Comparison of ENCODE assay signal across 14 mouse cellular contexts in genomic region chr13:38597076-38597475, GRCm38 (mm10). TPM values are rescaled to one million over a fixed set of nuclear protein-coding genes. Genes with fewer than 3 reads are reported as not detected.
DNase-seq lines count a peak whose midpoint lies in the region; ATAC-seq and TF ChIP-seq lines count a peak whose summit lies in the region.
"Had no signal": no experiment of that assay in that cellular context is flagged by ENCODE, and none has a peak within 500 bp of the region (broad histone marks: within the 10 kb centered on the region; RNA-seq: fewer than 3 reads in every experiment).

No protein-coding gene starts in this region.

- peak; percentile 56 for TF ChIP-seq CTCF in hindbrain, postnatal 0 days (IDR thresholded peaks at IDR 0.05; ENCODE audit: low read depth)

- ATAC-seq in CD4-positive, CD25-positive, alpha-beta regulatory T cell, adult 4 months: no peak
- no peak for ATAC-seq in hindbrain, postnatal 0 days
- ATAC-seq in hindbrain, embryonic 11.5 days (ENCODE audit: low FRiP score): no peak

- no peaks in the 10 kb centered on the region; the same call in 1 of the 2 replicates for H3K36me3 ChIP-seq in hindbrain, postnatal 0 days (ENCODE audit: insufficient read depth, low read length)
- peaks cover under 1% of the 10 kb centered on the region; the same call in 1 of the 2 replicates for H3K36me3 ChIP-seq in hindbrain, embryonic 11.5 days (ENCODE audit: control insufficient read depth, insufficient read depth, low read length)

- no peak overlapping the region for H3K27ac ChIP-seq in hindbrain, postnatal 0 days
- H3K27ac ChIP-seq in hindbrain, embryonic 11.5 days (ENCODE audit: low read depth, low read length): no peak overlapping the region
- H3K27ac ChIP-seq: embryonic facial prominence, embryonic 12.5 days; limb, embryonic 13.5 days had no signal

- peak; percentile 7 for DNase-seq in CD4-positive, CD25-positive, alpha-beta regulatory T cell, adult 2 months (ENCODE audit: low read depth, low spot score)
- peak; percentile 72 for DNase-seq in hindbrain, postnatal 0 days (ENCODE audit: low spot score)
- DNase-seq in hindbrain, embryonic 11.5 days (ENCODE audit: low spot score): no peak
- peak; percentile 28 for DNase-seq in lung, postnatal 25 days (ENCODE audit: low spot score)
- DNase-seq in lung, postnatal 4 days: no peak
- peak; percentile 38 for DNase-seq in retina, embryonic 14.5 days (ENCODE audit: low spot score)
- no peak for DNase-seq in right cerebral cortex, postnatal 36 days (ENCODE audit: low spot score in 2 of 2)
- DNase-seq: adrenal gland, postnatal 10 days; cerebellum, adult 11 months; thymus, postnatal 14 days had no signal

- no peak overlapping the region for H3K4me3 ChIP-seq in hindbrain, postnatal 0 days (ENCODE audit: low read length)
- no peak overlapping the region for H3K4me3 ChIP-seq in hindbrain, embryonic 11.5 days (ENCODE audit: low read depth, low read length)
- H3K4me3 ChIP-seq: embryonic facial prominence, embryonic 12.5 days; limb, embryonic 13.5 days; myocyte had no signal

- H3K9ac ChIP-seq in hindbrain, postnatal 0 days (replicated peaks; ENCODE audit: low read length): no peak overlapping the region
- no peak overlapping the region for H3K9ac ChIP-seq in hindbrain, embryonic 11.5 days (ENCODE audit: low read depth, low read length)
- H3K9ac ChIP-seq: embryonic facial prominence, embryonic 12.5 days; limb, embryonic 13.5 days had no signal

- no peaks in the 10 kb centered on the region for H3K9me3 ChIP-seq in hindbrain, postnatal 0 days (ENCODE audit: low read length)
- H3K9me3 ChIP-seq in hindbrain, embryonic 11.5 days (ENCODE audit: control insufficient read depth, low read length): no peaks in the 10 kb centered on the region
- H3K9me3 ChIP-seq: embryonic facial prominence, embryonic 12.5 days; limb, embryonic 13.5 days had no signal

- no peaks in the 10 kb centered on the region for H3K4me1 ChIP-seq in hindbrain, postnatal 0 days (ENCODE audit: insufficient read depth, low read length)
- no peaks in the 10 kb centered on the region for H3K4me1 ChIP-seq in hindbrain, embryonic 11.5 days (replicated peaks; ENCODE audit: control insufficient read depth, insufficient read depth, low read length)
- H3K4me1 ChIP-seq: embryonic facial prominence, embryonic 12.5 days; limb, embryonic 13.5 days had no signal

- H3K4me2 ChIP-seq in hindbrain, postnatal 0 days (ENCODE audit: low read depth, low read length): no peak overlapping the region
- H3K4me2 ChIP-seq in hindbrain, embryonic 11.5 days (replicated peaks; ENCODE audit: low read depth, low read length): no peak overlapping the region
- H3K4me2 ChIP-seq: embryonic facial prominence, embryonic 12.5 days; limb, embryonic 13.5 days had no signal

- no peaks in the 10 kb centered on the region for H3K27me3 ChIP-seq in hindbrain, postnatal 0 days (ENCODE audit: insufficient read depth, low read length)
- no peaks in the 10 kb centered on the region for H3K27me3 ChIP-seq in hindbrain, embryonic 11.5 days (ENCODE audit: control insufficient read depth, insufficient read depth, low read length)
- H3K27me3 ChIP-seq: embryonic facial prominence, embryonic 12.5 days; limb, embryonic 13.5 days had no signal

- WGBS in hindbrain, postnatal 0 days: 55% methylated on average over 3 of the region's 3 CpGs
- WGBS in hindbrain, embryonic 11.5 days: 70% methylated on average over 3 of the region's 3 CpGs

RNA-seq across cellular contexts. Expression of gene Bloc1s5, which starts 37.8 kb away (rescaled TPM):
- polyA plus RNA-seq in CD4-positive, CD25-positive, alpha-beta regulatory T cell, adult 4 months (2017; shearing (Covaris generic)): 1 to 10 TPM; 7.8 to 9.4 TPM
- 9.7 and 10.1 TPM in 2 replicates for total RNA-seq in hindbrain, postnatal 0 days (2014; rRNA removed)
- 22.2 and 23.5 TPM in 2 replicates for polyA plus RNA-seq in hindbrain, postnatal 0 days (2015; fragmentation: Nextera tagmentation; extraction: Ambion mirVana)
- 24.1 and 28.1 TPM in 2 replicates for polyA plus RNA-seq in hindbrain, embryonic 11.5 days (2014; fragmentation: Nextera tagmentation; extraction: Ambion mirVana)

Comparison
In these comparisons a context has a peak if more than half of its experiments do, and no peak if none do; other contexts are left out.
1. DNase-seq: peak in CD4-positive, CD25-positive, alpha-beta regulatory T cell, adult 2 months (single experiment), hindbrain, postnatal 0 days (single experiment), lung, postnatal 25 days (single experiment) and retina, embryonic 14.5 days (single experiment); none in hindbrain, embryonic 11.5 days (single experiment), lung, postnatal 4 days (0 of 2) and right cerebral cortex, postnatal 36 days (0 of 2).